Mouse (Mus musculus): ENCODE results near the gene Rprd2. TPM values are rescaled to one million over a fixed set of nuclear protein-coding genes. Genes with fewer than 3 reads are reported as not detected.
"Not testable (repeated sequence)": the region's sequence is repeated elsewhere in the genome, so short reads cannot be mapped to it uniquely, and the experiment has no call there.

Rprd2 gene
- total RNA-seq, 2 experiments from 2014 or later = 60.4 to 63.5 TPM

DNA sequence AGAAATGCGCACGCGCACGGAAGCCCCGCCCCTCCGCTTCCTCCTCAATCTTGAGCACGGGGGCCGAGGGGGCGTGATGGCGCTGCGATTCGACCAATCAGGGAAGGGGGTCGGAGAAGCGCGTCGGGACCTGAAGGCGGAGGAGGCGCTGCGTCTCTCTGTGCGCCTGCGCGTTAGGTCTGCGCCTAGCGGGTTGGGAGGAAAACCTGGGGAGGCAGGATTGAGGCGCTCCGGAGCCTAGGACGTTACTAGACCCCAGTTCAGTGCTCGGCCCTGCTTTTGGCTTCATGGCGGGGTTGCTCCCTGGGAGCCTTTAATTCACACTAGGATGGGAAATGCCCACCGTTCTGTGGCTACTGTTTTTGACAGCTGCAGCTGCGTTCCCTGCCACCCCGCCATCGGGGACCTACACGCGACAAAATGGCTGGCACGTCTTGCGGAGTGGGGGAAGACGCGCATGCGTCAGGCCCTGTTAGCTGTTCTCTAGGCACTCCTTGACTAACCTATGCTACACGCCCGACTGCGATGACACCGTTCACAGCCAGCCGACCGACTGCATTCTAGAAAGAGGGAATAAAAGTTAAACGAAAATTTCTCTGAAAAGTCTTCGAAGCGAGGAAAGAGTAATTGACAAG is 805 bp upstream of the Rprd2 start:
- peak; percentile 97 to 100 for DNase-seq (ENCODE audit: low spot score in 2 of 2)

GRCm38 (mm10) chr3:95818026-95818511 is 594 bp downstream of the Rprd2 start:
- no peak for DNase-seq (ENCODE audit: low spot score in 2 of 2)

- DNase-seq (ENCODE audit: low spot score in 2 of 2) = no peak
These were observed 2.0 kb downstream of the Rprd2 start for GRCm38 (mm10) chr3:95816681-95817080.

DNA sequence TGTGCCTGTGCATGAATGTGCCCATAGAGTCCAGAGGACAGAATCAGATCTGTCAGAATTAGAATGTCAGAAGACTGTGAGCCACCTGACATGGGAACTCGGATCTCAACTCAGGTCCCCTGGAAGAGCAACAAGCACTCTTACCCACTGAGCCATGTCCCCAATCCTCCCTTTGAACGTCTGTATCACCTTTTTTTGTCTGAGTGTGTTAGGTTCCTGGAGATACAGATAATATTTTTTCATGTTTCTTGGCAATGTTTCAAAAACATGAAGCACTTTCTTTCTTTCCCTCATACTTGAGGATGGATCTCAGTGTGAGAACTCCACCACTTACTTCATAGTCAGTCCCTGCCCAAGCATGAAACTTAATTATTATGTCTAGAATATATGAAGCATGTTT is 10.3 kb downstream of the Rprd2 start:
- no peak for DNase-seq (ENCODE audit: low spot score in 2 of 2)

GRCm38 (mm10) chr3:95807630-95808029 is 11.0 kb downstream of the Rprd2 start:
- not testable (repeated sequence) for DNase-seq (ENCODE audit: low spot score in 2 of 2)

DNA sequence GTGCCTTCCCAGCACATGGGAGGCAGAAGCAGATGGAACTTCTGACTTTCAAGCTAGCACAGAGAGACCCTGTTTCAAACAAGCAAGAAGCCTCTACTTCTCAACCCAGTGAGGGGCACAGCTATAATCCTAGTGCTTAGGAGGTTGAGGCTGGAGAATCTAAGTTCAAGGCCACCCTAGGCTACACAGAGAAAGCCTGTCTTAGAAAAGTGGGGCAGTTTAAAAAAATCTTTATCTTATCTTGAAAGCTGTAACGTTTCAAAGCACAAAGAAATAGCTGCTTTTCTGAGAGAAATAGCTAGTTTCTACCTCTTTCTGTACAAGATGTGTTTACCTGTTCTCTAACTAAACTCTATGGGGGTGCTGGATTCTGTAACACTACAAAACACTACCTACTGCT is 12.0 kb downstream of the Rprd2 start:
- DNase-seq (ENCODE audit: low spot score in 2 of 2) = no peak

DNA sequence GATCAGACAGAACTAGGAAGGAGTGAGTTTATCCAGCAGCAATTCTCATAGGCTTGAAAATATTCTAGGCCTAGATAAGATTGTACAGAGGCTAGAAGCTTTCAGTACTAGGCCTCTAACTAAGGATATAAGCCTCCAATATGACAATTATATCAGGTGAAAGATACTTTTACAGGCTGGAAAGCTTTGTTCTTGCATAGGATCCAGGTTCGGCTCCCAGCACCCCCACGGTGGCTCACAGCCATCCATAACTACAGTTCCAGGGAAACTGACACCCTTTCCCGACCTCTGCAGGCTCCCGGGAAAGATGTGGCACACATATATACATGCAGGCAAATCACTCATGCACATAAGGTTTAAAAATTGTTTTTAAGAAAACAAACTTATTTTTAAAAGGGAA is 14.8 kb downstream of the Rprd2 start:
- DNase-seq (ENCODE audit: low spot score in 2 of 2) = no peak

DNA sequence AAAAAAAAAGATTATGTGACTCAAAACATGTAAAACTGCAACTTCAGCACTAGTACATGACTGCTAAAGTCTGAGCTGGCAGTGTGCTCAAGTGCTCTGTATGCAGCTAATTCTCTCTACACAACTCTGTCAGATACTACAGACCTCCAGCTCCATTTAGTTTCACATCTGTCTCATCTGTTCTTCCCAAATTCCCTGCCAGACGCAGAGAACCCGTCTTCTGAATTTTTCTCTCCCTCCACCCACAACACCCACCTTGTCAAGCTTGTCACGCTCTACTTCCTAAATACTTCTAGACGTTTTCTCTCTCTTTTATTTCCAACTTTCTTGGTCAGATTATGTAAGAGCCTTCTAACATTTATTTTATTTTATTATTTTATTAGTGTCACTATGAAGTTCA is 19.9 kb downstream of the Rprd2 start:
- DNase-seq (ENCODE audit: low spot score in 2 of 2) = no peak

- DNase-seq (ENCODE audit: low spot score in 2 of 2) = no peak
These were observed 24.4 kb downstream of the Rprd2 start for GRCm38 (mm10) chr3:95794299-95794698.

GRCm38 (mm10) chr3:95793662-95794061 is 25.0 kb downstream of the Rprd2 start:
- DNase-seq (ENCODE audit: low spot score in 2 of 2) = no peak

DNA sequence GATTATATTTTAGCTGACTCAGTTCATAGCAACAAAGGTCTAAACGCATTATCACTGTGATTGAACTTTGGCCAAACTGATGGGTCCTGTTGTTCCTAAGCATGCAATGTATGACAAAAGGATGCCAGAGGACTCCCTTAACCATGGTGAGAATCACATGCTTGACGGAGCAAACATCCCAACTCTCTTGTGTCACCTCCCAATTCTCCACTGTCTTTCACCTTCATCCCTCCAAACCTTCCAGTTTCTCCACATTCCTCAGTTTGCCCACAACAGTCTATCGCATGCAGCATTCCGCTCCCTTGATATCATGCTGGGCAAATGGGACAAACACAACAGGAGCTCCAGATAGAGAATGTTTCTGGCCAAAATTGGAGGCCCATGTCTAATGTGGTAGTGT is 33.2 kb downstream of the Rprd2 start:
- DNase-seq (ENCODE audit: low spot score in 2 of 2) = no peak

DNA sequence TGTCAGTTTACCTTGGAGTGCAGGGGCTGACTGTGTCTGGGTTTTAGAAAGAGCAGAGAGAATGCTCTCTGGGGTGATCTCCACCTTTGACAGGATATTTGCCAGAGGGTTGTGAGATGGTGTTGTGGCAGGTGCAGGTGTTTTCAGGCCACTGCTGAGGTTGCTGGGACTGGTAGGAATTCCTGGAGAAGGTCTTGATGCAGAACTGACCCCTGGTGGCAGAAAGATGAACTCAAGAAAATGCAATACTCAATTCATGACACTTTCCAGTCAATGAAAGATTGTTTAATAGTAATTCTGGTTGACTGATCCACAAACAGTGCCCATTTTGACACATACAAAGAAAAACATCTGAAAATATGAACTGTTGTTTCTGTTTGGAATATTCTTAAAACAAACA is 46.7 kb downstream of the Rprd2 start:
- no peak for DNase-seq (ENCODE audit: low spot score in 2 of 2)

GRCm38 (mm10) chr3:95765534-95765933 is 53.1 kb downstream of the Rprd2 start:
- DNase-seq (ENCODE audit: low spot score in 2 of 2) = no peak

- DNase-seq (ENCODE audit: low spot score in 2 of 2) = no peak
These were observed 54.9 kb downstream of the Rprd2 start for GRCm38 (mm10) chr3:95763811-95764210.

DNA sequence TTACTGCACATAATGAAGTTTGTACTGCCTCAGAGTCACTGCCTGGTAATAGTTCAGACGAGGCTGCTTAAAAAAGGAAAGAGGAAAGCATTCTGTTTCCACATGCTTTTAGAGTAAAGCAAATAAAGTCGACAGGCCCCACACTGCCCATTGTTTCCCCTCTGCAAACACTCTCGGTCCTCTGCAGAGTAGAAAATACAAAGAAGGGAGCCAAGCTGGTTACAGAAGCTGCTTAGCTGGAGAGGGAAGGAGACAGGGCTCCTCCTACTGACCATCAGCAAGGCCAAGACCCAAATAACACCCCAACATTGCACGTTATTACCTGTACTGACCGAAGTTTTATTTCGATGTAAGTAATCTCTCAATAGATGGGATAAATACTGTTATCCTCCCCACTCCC is 55.7 kb downstream of the Rprd2 start:
- DNase-seq (ENCODE audit: low spot score in 2 of 2) = no peak

DNA sequence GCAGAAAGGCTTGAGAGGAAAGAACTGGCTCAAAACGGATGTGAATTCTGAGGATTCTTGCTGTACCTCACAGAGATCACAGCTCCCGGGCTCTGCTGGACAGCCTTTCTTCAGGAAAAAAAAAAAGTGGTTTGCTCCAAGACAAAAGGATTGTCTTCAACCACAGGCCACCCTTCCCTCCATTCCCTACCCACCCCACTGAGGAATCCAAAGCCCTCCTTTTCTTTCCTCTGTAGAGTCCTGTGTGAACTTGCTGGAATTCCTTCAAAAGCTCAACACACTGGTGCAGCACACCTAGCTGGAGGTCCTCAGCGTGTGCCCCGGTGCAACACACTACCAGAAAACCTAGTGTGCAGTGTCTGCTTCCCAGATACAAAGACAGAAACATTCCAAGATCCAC is 56.9 kb downstream of the Rprd2 start:
- DNase-seq (ENCODE audit: low spot score in 2 of 2) = no peak

- no peak for DNase-seq (ENCODE audit: low spot score in 2 of 2)
These were observed 58.0 kb downstream of the Rprd2 start for GRCm38 (mm10) chr3:95760656-95761055.

- DNase-seq (ENCODE audit: low spot score in 2 of 2) = no peak
These were observed 58.6 kb downstream of the Rprd2 start, which contains the start of gene Tars2 for GRCm38 (mm10) chr3:95760106-95760505. Tars2 (minus strand) TSS chr3:95760206.

GRCm38 (mm10) chr3:95758467-95759218 is 60.0 kb downstream of the Rprd2 start:
- DNase-seq (ENCODE audit: low spot score in 2 of 2) = no peak

- no peak for DNase-seq (ENCODE audit: low spot score in 2 of 2)
These were observed 61.9 kb downstream of the Rprd2 start for GRCm38 (mm10) chr3:95756808-95757207.

GRCm38 (mm10) chr3:95754345-95755206 is 64.1 kb downstream of the Rprd2 start:
- DNase-seq (ENCODE audit: low spot score in 2 of 2) = peak; percentile 94 to 97

- no peak for DNase-seq (ENCODE audit: low spot score in 2 of 2)
These were observed 65.7 kb downstream of the Rprd2 start for GRCm38 (mm10) chr3:95752935-95753334.
